In the genomic region with DNA sequence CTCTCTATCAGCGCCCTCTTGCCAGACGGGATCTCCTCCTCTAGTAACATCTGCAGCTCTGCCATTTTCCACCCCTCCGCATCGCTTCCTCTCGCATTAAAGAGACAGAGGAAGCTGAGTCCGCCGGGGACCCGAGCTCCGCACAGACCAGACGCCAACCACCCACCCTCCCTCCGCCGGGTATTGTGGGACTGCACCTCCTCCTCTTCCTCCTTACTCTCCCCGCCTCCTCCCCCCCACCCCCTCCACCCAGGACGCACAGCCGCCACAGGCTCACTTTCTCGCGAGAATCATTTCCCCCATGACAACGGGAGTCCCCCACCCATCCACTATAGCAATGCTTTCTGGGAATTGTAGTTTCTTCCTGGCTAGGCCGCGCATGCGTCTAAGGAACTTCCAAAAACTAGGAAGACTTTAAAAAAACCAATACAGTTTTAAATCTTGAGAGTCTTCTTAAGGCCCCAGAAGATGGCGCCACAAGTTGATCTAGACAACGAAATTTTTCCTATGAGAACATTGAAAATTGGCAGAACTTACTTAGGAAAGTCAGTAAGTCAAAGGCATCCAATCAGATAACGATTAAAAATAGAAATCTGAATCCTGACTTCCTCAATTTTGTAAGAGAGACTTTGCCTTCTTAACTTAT, we compare ENCODE assay signal across 8 mouse cellular contexts. TPM values are rescaled to one million over a fixed set of nuclear protein-coding genes. Genes with fewer than 3 reads are reported as not detected.
DNase-seq lines count a peak whose midpoint lies in the region; ATAC-seq and TF ChIP-seq lines count a peak whose summit lies in the region.

A gene (minus strand): TSS at position 241 of the 646 bp plus-strand sequence.

- H3K27me3 ChIP-seq in forebrain, embryonic 14.5 days (replicated peaks; ENCODE audit: control insufficient read depth, insufficient read depth, low read length) = no peaks in the 10 kb centered on the region
- H3K27me3 ChIP-seq in neural tube, embryonic 15.5 days (replicated peaks) = no peaks in the 10 kb centered on the region

- peak within 1 kb of the TSS; percentile 89 to 91 for H3K4me3 ChIP-seq in ES-E14 (ENCODE audit: insufficient read depth in 1 of 2, low read depth in 1 of 2, low read length in 2 of 2, poor library complexity in 1 of 2, severe bottlenecking in 1 of 2)
- peak within 1 kb of the TSS; percentile 98 for H3K4me3 ChIP-seq in forebrain, embryonic 14.5 days (ENCODE audit: low read depth, low read length)
- peak within 1 kb of the TSS; percentile 99 for H3K4me3 ChIP-seq in neural tube, embryonic 15.5 days (replicated peaks)

- H3K27ac ChIP-seq in ES-E14 (ENCODE audit: insufficient read depth, low read depth, low read length, poor library complexity, severe bottlenecking) = peak within 1 kb of the TSS; percentile 65
- H3K27ac ChIP-seq in forebrain, embryonic 14.5 days (ENCODE audit: low read depth, low read length) = peak within 1 kb of the TSS; percentile 97
- H3K27ac ChIP-seq in neural tube, embryonic 15.5 days (replicated peaks) = peak within 1 kb of the TSS; percentile 97

- WGBS in forebrain, embryonic 14.5 days = 3% methylated on average over 24 of the region's 24 CpGs
- 3% methylated on average over 23 of the region's 24 CpGs for WGBS in neural tube, embryonic 15.5 days

- peak; percentile 96 for ATAC-seq in forebrain, embryonic 14.5 days
- peak; percentile 97 for ATAC-seq in neural tube, embryonic 15.5 days (ENCODE audit: low FRiP score)

- H3K9ac ChIP-seq in ES-E14 (ENCODE audit: insufficient read depth, low read depth, low read length, poor library complexity, severe bottlenecking) = peak within 1 kb of the TSS; percentile 96
- peak within 1 kb of the TSS; percentile 96 for H3K9ac ChIP-seq in forebrain, embryonic 14.5 days (ENCODE audit: low read length)
- H3K9ac ChIP-seq in neural tube, embryonic 15.5 days (replicated peaks) = peak within 1 kb of the TSS; percentile 97

- in situ Hi-C loops in ES-E14 (cut with MboI; ENCODE audit: low sequenced_read_pairs in 2 of 2, unreplicated experiment in 2 of 2) = no loop called here

- DNase-seq in ES-E14 (ENCODE audit: low read depth, low spot score) = peak; percentile 95
- DNase-seq in cerebellum, adult 11 months = peak; percentile 87
- DNase-seq in forebrain, embryonic 14.5 days (ENCODE audit: low spot score) = peak; percentile 99
- DNase-seq in heart, postnatal 14 days = peak; percentile 91 to 93
- DNase-seq in layer of hippocampus, adult 11-12 months (ENCODE audit: low spot score) = peak; percentile 94
- DNase-seq in lung, adult 18-20 months = peak; percentile 95 to 96
- peak; percentile 98 for DNase-seq in thymus, postnatal 0 days (ENCODE audit: low spot score)

- H3K36me3 ChIP-seq in ES-E14 (ENCODE audit: control insufficient read depth, insufficient read depth, low read length, poor library complexity, severe bottlenecking) = no peaks in the 10 kb centered on the region
- no peaks in the 10 kb centered on the region for H3K36me3 ChIP-seq in forebrain, embryonic 14.5 days (ENCODE audit: control insufficient read depth, insufficient read depth, low read length)
- H3K36me3 ChIP-seq in neural tube, embryonic 15.5 days = no peaks in the 10 kb centered on the region

- peaks cover 3 to 5% of the 10 kb centered on the region in 2 experiments; a peak in 3 of 4 replicates for H3K4me1 ChIP-seq in ES-E14 (ENCODE audit: control insufficient read depth in 2 of 2, insufficient read depth in 2 of 2, low read length in 2 of 2, poor library complexity in 1 of 2)
- peaks cover 5% of the 10 kb centered on the region for H3K4me1 ChIP-seq in forebrain, embryonic 14.5 days (ENCODE audit: control insufficient read depth, insufficient read depth, low read length)
- peaks cover 22% of the 10 kb centered on the region for H3K4me1 ChIP-seq in neural tube, embryonic 15.5 days

- H3K9me3 ChIP-seq in ES-E14 (ENCODE audit: control insufficient read depth, insufficient read depth, low read depth, low read length) = no peaks in the 10 kb centered on the region
- H3K9me3 ChIP-seq in forebrain, embryonic 14.5 days (replicated peaks; ENCODE audit: control insufficient read depth, low read length) = no peaks in the 10 kb centered on the region
- H3K9me3 ChIP-seq in neural tube, embryonic 15.5 days (replicated peaks) = no peaks in the 10 kb centered on the region

- intact Hi-C loops in heart, postnatal 14 days (cut with DNase I) = loop anchor here (1.0 kb wide), 1 partner anchor 28 kb away; a partner anchor contains a TSS

- peak within 1 kb of the TSS; percentile 82 for H3K4me2 ChIP-seq in forebrain, embryonic 14.5 days (ENCODE audit: low read length)
- peak within 1 kb of the TSS; percentile 71 for H3K4me2 ChIP-seq in neural tube, embryonic 15.5 days

TF ChIP-seq in ES-E14, 5 proteins besides CTCF, POLR2A, EP300 and RAD21:
- TF ChIP-seq HCFC1 (IDR thresholded peaks at IDR 0.05; ENCODE audit: borderline replicate concordance, insufficient read depth, low read length) (peak; percentile 95), ZNF384 (IDR thresholded peaks at IDR 0.05; ENCODE audit: low read depth, low read length) (peak; percentile 83), CHD2 (IDR thresholded peaks at IDR 0.05; ENCODE audit: low read depth, low read length) (peak; percentile 99), MAFK (IDR thresholded peaks at IDR 0.05; ENCODE audit: insufficient read depth, low read depth, low read length) (no peak), ZC3H11A (IDR thresholded peaks at IDR 0.05; ENCODE audit: borderline replicate concordance, low read depth, low read length) (no peak)

RNA-seq across cellular contexts. Expression of the gene that starts here (rescaled TPM):
- total RNA-seq in ES-E14 (2012; rRNA removed) = 42.6 and 49.3 TPM in 2 replicates
- polyA plus RNA-seq in forebrain, embryonic 14.5 days (2014; fragmentation: Nextera tagmentation; extraction: Ambion mirVana) = 67.7 and 73.5 TPM in 2 replicates
- total RNA-seq in heart, postnatal 14 days (2021) = 10 to 100 TPM; 29.0 to 32.6 TPM
- polyA plus RNA-seq in neural tube, embryonic 15.5 days (2015; fragmentation: Nextera tagmentation; extraction: Ambion mirVana) = 57.3 and 62.1 TPM in 2 replicates
- 70.7 and 79.9 TPM in 2 replicates for polyA plus RNA-seq in thymus, postnatal 0 days (2015; fragmentation: Nextera tagmentation; extraction: Ambion mirVana)

Comparison
In these comparisons a context has a peak if more than half of its experiments do, and no peak if none do; other contexts are left out.
1. Peak in every context shown above with its lines: DNase-seq, ATAC-seq, H3K4me3 ChIP-seq and H3K27ac ChIP-seq.